ENCODE assay signal across 19 mouse cellular contexts in the genomic region with DNA sequence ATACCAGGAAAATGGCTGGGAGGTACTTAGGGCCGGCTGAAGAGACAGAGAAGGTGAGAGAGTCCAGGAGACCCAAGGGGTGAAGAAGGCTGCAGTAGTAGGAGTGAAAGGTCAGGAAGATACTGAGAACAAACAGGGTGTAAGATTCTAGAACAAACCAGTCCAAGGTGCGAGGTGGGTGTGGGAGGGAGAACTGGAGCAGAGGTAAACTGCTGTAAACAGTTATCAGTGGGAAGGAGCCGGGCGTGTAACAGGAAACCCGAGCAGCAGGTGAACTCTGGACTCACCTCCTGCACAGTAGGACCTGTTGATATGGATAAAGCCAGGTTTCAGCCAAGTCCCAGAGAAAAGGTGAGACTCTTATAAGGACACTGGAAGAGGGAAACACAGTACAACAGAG. TPM values are rescaled to one million over a fixed set of nuclear protein-coding genes. Genes with fewer than 3 reads are reported as not detected.
DNase-seq lines count a peak whose midpoint lies in the region; ATAC-seq and TF ChIP-seq lines count a peak whose summit lies in the region.
"Had no signal": no experiment of that assay in that cellular context is flagged by ENCODE, and none has a peak within 500 bp of the region (broad histone marks: within the 10 kb centered on the region; RNA-seq: fewer than 3 reads in every experiment).

No protein-coding gene starts in this region.

- H3K4me3 ChIP-seq in kidney, postnatal 0 days (replicated peaks; ENCODE audit: low read depth, low read length): no peak overlapping the region
- H3K4me3 ChIP-seq in stomach, embryonic 16.5 days (replicated peaks; ENCODE audit: low read length): no peak overlapping the region
- H3K4me3 ChIP-seq: embryonic facial prominence, embryonic 15.5 days; layer of hippocampus, adult 2 months; liver, embryonic 15.5 days had no signal

- no peak for TF ChIP-seq CTCF in kidney, postnatal 0 days (IDR thresholded peaks at IDR 0.05; ENCODE audit: low read depth)

- ATAC-seq in kidney, postnatal 0 days (replicated peaks; ENCODE audit: low FRiP score, low read depth): peak; percentile 30
- ATAC-seq in stomach, embryonic 16.5 days (ENCODE audit: insufficient read depth, low FRiP score): peak; percentile 88
- ATAC-seq: Patski had no signal

- peak; percentile 81 for DNase-seq in kidney, adult 9 months
- no peak for DNase-seq in kidney, postnatal 10 days
- DNase-seq in ZHBTc4 (ENCODE audit: low read depth, low spot score): peak; percentile 46
- DNase-seq in kidney, postnatal 0 days (ENCODE audit: low spot score): no peak
- DNase-seq in cerebellum, adult 11-12 months: no peak
- no peak for DNase-seq in adrenal gland, postnatal 25 days
- DNase-seq: cerebellum, postnatal 10 days; embryo, embryonic 11 days; heart, adult 18-20 months; left cerebral cortex, postnatal 4 days; lung, postnatal 36 days; right cerebral cortex, postnatal 25 days; thymus, adult 18-20 months had no signal

- H3K27ac ChIP-seq in kidney, postnatal 0 days: 0 out of 2 replicates have a peak overlapping the region, but pooled peaks have one; percentile 15
- peak overlapping the region; percentile 89 for H3K27ac ChIP-seq in stomach, embryonic 16.5 days (ENCODE audit: low read length)
- H3K27ac ChIP-seq: embryonic facial prominence, embryonic 15.5 days; hindbrain, embryonic 14.5 days; layer of hippocampus, adult 2 months; liver, embryonic 15.5 days had no signal

- H3K36me3 ChIP-seq in kidney, postnatal 0 days (ENCODE audit: insufficient read depth, low read length): peaks cover 14% of the 10 kb centered on the region
- H3K36me3 ChIP-seq in stomach, embryonic 16.5 days (ENCODE audit: control insufficient read depth, insufficient read depth, low read length): no peaks in the 10 kb centered on the region; the same call in 1 of the 2 replicates

- no peak overlapping the region for H3K9ac ChIP-seq in kidney, postnatal 0 days (ENCODE audit: low read depth, low read length)
- H3K9ac ChIP-seq in stomach, embryonic 16.5 days (ENCODE audit: low read length): no peak overlapping the region
- H3K9ac ChIP-seq: embryonic facial prominence, embryonic 15.5 days; hindbrain, embryonic 14.5 days; liver, embryonic 15.5 days had no signal

- no peaks in the 10 kb centered on the region for H3K27me3 ChIP-seq in kidney, postnatal 0 days (ENCODE audit: insufficient read depth, low read length)
- no peaks in the 10 kb centered on the region for H3K27me3 ChIP-seq in stomach, embryonic 16.5 days (ENCODE audit: control insufficient read depth, insufficient read depth, low read length)
- H3K27me3 ChIP-seq: embryonic facial prominence, embryonic 15.5 days; liver, embryonic 15.5 days; Patski had no signal

- H3K4me2 ChIP-seq in kidney, postnatal 0 days (ENCODE audit: low read length): no peak overlapping the region
- H3K4me2 ChIP-seq in stomach, embryonic 16.5 days (ENCODE audit: low read depth, low read length): peak overlapping the region; percentile 6; the same call in 1 of the 2 replicates
- H3K4me2 ChIP-seq: embryonic facial prominence, embryonic 15.5 days; hindbrain, embryonic 14.5 days; liver, embryonic 15.5 days had no signal

- H3K4me1 ChIP-seq in kidney, postnatal 0 days (replicated peaks; ENCODE audit: insufficient read depth, low read length): no peaks in the 10 kb centered on the region
- H3K4me1 ChIP-seq in stomach, embryonic 16.5 days (ENCODE audit: control insufficient read depth, insufficient read depth, low read length): peaks cover 4% of the 10 kb centered on the region; the same call in 1 of the 2 replicates

- WGBS in kidney, postnatal 0 days: 59% methylated on average over 5 of the region's 5 CpGs
- 50% methylated on average over 5 of the region's 5 CpGs for WGBS in stomach, embryonic 16.5 days

- no peaks in the 10 kb centered on the region for H3K9me3 ChIP-seq in kidney, postnatal 0 days (replicated peaks; ENCODE audit: low read length)
- no peaks in the 10 kb centered on the region for H3K9me3 ChIP-seq in stomach, embryonic 16.5 days (replicated peaks; ENCODE audit: control insufficient read depth, low read length)
- H3K9me3 ChIP-seq: embryonic facial prominence, embryonic 15.5 days; liver, embryonic 15.5 days had no signal

RNA-seq across cellular contexts. Expression of gene Acox1, which starts 11.9 kb away (rescaled TPM):
- 55.5 and 64.0 TPM in 2 replicates for polyA plus RNA-seq in kidney, postnatal 0 days (2015; fragmentation: Nextera tagmentation; extraction: Ambion mirVana)
- polyA plus RNA-seq in stomach, embryonic 16.5 days (2015; fragmentation: Nextera tagmentation; extraction: Ambion mirVana): 50.8 and 61.0 TPM in 2 replicates
- total RNA-seq in adrenal gland, postnatal 25 days (2021): 182 and 184 TPM in 2 replicates

RNA-seq across cellular contexts. Expression of gene Ten1, which starts 12.0 kb away (rescaled TPM):
- 44.0 and 47.2 TPM in 2 replicates for polyA plus RNA-seq in kidney, postnatal 0 days (2015; fragmentation: Nextera tagmentation; extraction: Ambion mirVana)
- polyA plus RNA-seq in stomach, embryonic 16.5 days (2015; fragmentation: Nextera tagmentation; extraction: Ambion mirVana): 74.7 and 78.2 TPM in 2 replicates
- total RNA-seq in adrenal gland, postnatal 25 days (2021): 21.5 and 27.1 TPM in 2 replicates

RNA-seq across cellular contexts. Expression of gene Evpl, which starts 27.2 kb away (rescaled TPM):
- polyA plus RNA-seq in kidney, postnatal 0 days (2015; fragmentation: Nextera tagmentation; extraction: Ambion mirVana): 3.9 and 4.1 TPM in 2 replicates
- 19.2 and 23.5 TPM in 2 replicates for polyA plus RNA-seq in stomach, embryonic 16.5 days (2015; fragmentation: Nextera tagmentation; extraction: Ambion mirVana)
- 1.00 and 1.5 TPM in 2 replicates for total RNA-seq in adrenal gland, postnatal 25 days (2021)

RNA-seq across cellular contexts. Expression of gene Fbf1, which starts 42.7 kb away (rescaled TPM):
- 16.8 and 20.0 TPM in 2 replicates for polyA plus RNA-seq in kidney, postnatal 0 days (2015; fragmentation: Nextera tagmentation; extraction: Ambion mirVana)
- polyA plus RNA-seq in stomach, embryonic 16.5 days (2015; fragmentation: Nextera tagmentation; extraction: Ambion mirVana): 28.0 and 31.4 TPM in 2 replicates
- 47.4 and 53.0 TPM in 2 replicates for total RNA-seq in adrenal gland, postnatal 25 days (2021)

Comparison
In these comparisons a context has a peak if more than half of its experiments do, and no peak if none do; other contexts are left out.
1. DNase-seq: peak in kidney, adult 9 months (single experiment) and ZHBTc4 (single experiment); none in kidney, postnatal 10 days (single experiment), kidney, postnatal 0 days (single experiment), cerebellum, adult 11-12 months (single experiment) and adrenal gland, postnatal 25 days (single experiment).